Mouse (Mus musculus) lung, adult 2 months (tissue): ENCODE measurements at regions not wholly inside any gene's neighbourhood (a gene's known extent, or its start where the extent isn't known, plus 50 kb on each side); places are given as distances from the start of the nearest gene placed in this dataset.

Source experiments
- CTCF ChIP-seq: fragments of 200-500 bp; IDR thresholded peaks from 2 replicates; pipeline ENCODE4 v1.5.1; 2011; ENCODE audit warnings: mild to moderate bottlenecking, low read length, control low read depth; ENCODE audit not compliant: insufficient read depth
- POLR2A ChIP-seq: fragments of 200-500 bp; IDR thresholded peaks from 2 replicates; pipeline ENCODE4 v1.6.1; 2011; ENCODE audit warnings: low read depth, mild to moderate bottlenecking, control low read depth, low read length, borderline replicate concordance; ENCODE audit errors: extremely low read depth

- TF ChIP-seq CTCF, result no peak
- TF ChIP-seq POLR2A, result no peak
These were observed 201.3 kb upstream of the Amigo2 start for GRCm38 (mm10) chr15:97448243-97448880.
